Mouse (Mus musculus): ENCODE data around the gene Fgf22.
"Not testable (repeated sequence)": the region's sequence is repeated elsewhere in the genome, so short reads cannot be mapped to it uniquely, and the experiment has no call there.

The Fgf22 gene

GRCm38 (mm10) chr10:79732500-79732899, 22.4 kb upstream of the Fgf22 start:
- peak in 1 of 2 experiments; percentile 67 for DNase-seq (ENCODE audit: low spot score in 2 of 2)

DNA sequence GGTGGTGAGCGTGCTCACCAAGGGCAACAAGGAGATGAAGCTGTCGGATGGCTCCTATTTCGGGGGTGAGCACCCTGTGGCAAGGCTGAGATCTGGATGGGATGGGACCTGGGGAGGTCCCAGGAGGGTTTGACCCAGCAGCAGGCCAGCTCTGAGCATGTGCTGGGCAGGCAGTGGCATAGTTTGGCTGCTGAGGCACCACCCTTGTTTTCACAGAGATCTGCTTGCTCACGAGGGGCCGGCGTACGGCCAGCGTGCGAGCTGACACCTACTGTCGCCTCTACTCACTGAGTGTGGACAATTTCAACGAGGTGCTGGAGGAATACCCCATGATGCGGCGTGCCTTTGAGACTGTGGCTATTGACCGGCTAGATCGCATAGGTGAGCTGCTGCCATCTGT, 21.0 kb upstream of the Fgf22 start:
- DNase-seq (ENCODE audit: low spot score in 2 of 2) = no peak

GRCm38 (mm10) chr10:79735361-79735760, 19.5 kb upstream of the Fgf22 start:
- DNase-seq (ENCODE audit: low spot score in 2 of 2) = no peak

DNA sequence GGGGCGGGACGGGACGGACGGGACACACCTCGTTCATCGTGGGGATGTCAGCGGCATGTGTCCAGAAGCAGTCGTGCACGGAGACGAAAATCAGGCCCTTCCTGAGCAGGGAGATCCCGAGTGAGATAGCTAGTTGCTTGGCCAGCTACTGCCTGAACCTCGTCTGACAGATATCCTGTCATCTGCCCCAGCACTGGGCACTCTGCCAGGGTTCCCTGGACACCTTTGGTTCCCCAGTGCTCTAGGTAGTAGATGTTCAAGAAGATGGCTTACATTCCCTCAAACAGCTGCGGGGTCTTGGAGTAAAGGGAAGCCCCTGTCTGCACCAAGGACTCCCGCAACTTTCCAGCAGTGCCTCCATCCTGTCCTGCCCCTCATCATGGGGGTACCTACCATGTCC, 18.2 kb upstream of the Fgf22 start:
- DNase-seq (ENCODE audit: low spot score in 2 of 2) = no peak

- peak in 1 of 2 experiments; percentile 30 for DNase-seq (ENCODE audit: low spot score in 2 of 2)
Observed at GRCm38 (mm10) chr10:79738259-79738658, 16.6 kb upstream of the Fgf22 start.

- DNase-seq (ENCODE audit: low spot score in 2 of 2) = no peak
Observed at GRCm38 (mm10) chr10:79739234-79739633, 15.6 kb upstream of the Fgf22 start.

- no peak for DNase-seq (ENCODE audit: low spot score in 2 of 2)
Observed at GRCm38 (mm10) chr10:79740863-79741262, 14.0 kb upstream of the Fgf22 start.

- DNase-seq (ENCODE audit: low spot score in 2 of 2) = no peak
Observed at GRCm38 (mm10) chr10:79743161-79743560, 11.7 kb upstream of the Fgf22 start.

DNA sequence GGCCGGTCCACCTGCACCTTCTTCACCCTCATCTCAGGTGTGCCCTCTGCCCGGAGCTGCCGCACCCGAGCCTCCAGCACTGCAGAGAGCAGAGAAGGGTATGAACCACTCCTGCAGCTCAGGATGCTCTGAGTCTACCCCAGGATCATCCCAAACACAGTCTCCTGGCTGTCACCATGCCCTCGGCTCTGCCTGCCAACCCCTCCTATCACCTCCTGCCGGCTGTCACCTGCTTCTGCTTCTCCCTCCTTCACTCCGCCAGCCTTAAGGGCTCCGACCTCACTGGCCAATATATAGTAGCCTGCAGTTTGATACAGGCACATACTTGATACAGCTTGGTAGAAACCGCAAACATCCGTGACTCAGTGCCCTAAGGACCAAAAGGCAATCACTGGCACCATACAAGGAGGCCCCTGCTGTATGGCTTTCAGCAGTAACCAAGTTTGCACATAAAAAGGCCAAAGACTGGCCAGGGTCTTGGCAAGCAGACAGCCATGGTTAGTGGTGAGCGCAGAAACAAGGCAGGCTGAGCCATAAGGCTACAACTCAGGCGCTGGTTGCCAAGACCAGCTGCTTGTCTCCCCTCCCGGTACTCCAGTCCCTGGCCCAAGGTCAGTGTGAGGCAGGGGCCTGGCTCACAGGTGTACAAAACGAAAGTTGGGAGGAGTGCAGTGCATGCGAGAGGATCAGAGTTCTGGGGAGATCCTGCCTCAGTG, 11.1 kb upstream of the Fgf22 start:
- no peak for DNase-seq (ENCODE audit: low spot score in 2 of 2)

GRCm38 (mm10) chr10:79745411-79745810, 9.5 kb upstream of the Fgf22 start:
- no peak for DNase-seq (ENCODE audit: low spot score in 2 of 2)

GRCm38 (mm10) chr10:79745898-79746773, 8.7 kb upstream of the Fgf22 start, which contains the start of gene Polrmt:
Gene Polrmt, minus strand, starts transcription at chr10:79746581.
- peak; percentile 94 for DNase-seq (ENCODE audit: low spot score in 2 of 2)

DNA sequence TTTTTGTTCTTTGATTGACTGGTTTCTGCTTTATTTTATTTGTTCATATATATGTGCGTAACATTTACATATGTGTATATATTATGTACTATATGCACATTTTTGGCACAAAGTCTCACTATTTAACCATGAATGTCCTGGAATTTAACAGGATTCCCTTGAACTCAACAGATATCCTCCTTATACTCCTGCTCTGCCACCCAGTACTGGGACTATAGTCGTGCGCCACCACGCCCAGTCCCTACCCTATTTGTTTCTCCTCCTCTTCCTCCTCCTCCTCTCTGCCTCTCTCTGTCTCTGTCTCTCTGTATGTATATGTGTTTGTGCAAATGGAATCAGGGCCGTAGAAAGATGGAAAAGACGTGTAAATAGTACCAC, 8.1 kb upstream of the Fgf22 start:
- DNase-seq (ENCODE audit: low spot score in 2 of 2) = no peak

- DNase-seq (ENCODE audit: low spot score in 2 of 2) = no peak
Observed at GRCm38 (mm10) chr10:79748496-79748895, 6.4 kb upstream of the Fgf22 start.

DNA sequence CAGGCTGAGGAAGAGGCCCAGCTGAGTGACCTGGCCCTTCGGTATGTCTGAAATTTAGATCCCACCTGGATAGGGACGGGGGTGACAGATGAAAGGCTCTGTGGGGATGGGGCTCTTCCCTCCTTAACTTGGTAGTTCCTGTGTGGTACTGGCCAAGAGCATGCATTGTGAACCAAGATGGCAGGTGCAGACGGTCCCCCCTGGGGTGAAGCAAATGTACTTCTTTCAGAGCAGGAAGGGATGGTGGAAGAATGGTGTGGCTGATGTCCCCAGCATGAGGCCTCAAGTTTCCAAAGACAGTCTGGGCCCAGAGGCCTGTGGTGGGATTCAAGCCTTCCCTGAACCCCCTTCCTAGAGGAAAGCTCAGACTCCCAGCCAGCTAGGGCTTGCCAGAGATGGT, 978 bp downstream of the Fgf22 start:
- no peak for DNase-seq (ENCODE audit: low spot score in 2 of 2)

DNA sequence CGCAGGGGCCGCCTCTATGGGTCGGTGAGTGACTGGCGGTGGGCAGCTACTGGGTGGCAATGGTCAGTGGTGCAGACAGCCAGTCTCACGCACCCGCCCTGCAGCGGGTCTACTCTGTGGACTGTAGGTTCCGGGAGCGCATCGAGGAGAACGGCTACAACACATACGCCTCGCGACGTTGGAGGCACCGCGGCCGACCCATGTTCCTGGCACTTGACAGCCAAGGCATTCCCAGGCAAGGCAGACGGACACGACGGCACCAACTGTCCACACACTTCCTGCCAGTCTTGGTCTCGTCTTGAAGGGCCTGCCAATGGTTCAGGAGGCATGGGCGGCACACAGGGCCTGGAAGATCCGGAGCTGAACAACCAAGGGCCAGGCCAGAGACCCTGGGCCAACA, 1.8 kb downstream of the Fgf22 start:
- DNase-seq (ENCODE audit: low spot score in 2 of 2) = no peak

GRCm38 (mm10) chr10:79759675-79760074, 4.8 kb downstream of the Fgf22 start:
- DNase-seq (ENCODE audit: low spot score in 2 of 2) = not testable (repeated sequence)

DNA sequence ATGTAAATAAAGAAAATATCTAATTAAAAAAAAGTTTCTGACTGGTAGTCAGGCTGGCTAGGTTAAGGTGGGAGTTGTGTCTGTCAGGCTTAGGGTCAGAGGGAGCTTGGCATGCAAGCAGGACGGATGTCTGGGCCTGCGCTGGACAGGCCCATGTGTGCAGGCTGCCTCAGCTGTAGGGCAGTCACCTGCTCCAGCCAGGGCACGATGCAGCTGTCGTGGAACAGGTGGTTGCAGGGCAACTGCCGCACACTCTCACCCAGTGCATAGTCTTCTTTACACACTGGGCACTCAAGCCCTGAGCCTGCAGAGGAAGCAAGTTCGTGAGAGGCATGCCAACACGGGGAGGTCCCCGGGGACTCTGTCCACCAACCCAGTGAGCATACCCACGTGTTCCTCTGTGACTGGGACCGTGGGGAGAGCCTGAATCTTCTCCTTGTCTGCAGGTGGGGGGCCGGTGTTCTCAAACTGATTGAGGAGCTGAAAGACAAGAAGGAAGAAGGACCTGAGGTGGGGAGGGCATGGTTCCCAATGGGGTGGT, 5.8 kb downstream of the Fgf22 start:
- no peak for DNase-seq (ENCODE audit: low spot score in 2 of 2)

- no peak for DNase-seq (ENCODE audit: low spot score in 2 of 2)
Observed at GRCm38 (mm10) chr10:79762875-79763274, 8.0 kb downstream of the Fgf22 start.

DNA sequence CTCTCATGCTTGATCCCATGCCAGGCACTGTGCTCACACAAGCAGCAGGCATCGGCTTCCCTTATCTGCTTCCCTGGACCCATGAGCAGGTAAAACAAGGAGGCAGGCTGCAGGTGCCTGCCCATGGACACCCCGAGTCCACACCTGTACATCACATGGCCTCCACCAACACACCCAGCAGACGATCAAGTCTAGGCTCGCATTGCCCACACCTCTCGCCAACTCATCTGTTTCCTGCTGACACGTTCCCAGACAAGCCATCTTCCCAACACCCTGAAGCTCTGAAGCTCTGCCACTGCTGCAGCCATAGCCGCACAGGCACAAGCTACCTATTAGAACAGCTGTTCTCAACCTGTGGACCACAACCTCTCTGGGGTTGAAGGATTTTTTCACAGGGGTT, 9.4 kb downstream of the Fgf22 start:
- no peak for DNase-seq (ENCODE audit: low spot score in 2 of 2)

DNA sequence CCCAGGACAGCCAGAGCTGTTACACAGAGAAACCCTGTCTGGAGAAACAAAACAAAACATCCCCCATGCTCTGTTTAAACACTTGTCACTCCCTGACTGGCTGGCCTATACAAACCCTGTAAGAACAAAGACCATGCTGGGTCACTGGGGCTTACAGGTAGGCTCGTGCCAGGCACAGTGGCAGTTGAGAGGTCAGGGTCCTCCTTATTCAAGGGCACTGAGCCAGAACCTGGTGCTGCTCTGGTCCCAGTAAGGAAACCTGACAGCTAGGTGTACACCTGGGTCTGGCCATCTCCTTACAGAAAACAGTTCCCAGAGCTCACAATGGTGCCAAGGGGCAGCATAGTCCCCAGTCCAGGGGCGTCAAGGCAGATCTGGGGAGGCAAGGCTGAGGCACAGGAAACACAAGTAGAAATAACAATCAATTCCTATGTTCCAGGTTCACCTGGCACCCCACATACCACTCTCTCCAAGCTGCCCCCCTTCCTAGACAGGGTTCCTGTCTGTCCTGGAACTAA, 10.4 kb downstream of the Fgf22 start:
- DNase-seq (ENCODE audit: low spot score in 2 of 2) = no peak

- no peak for DNase-seq (ENCODE audit: low spot score in 2 of 2)
Observed at GRCm38 (mm10) chr10:79766001-79766507, 11.2 kb downstream of the Fgf22 start.
